Mouse (Mus musculus) spleen, postnatal 36 days (tissue): Measurements from ENCODE around the gene Etfdh.

Experiments
- DNase-seq, 2 experiments: peaks; one replicate each; pipeline ENCODE4 v3.0.0; 2022; ENCODE audit warnings: low spot score in 2 of 2, mixed read lengths in 1 of 2

Gene Etfdh

DNA sequence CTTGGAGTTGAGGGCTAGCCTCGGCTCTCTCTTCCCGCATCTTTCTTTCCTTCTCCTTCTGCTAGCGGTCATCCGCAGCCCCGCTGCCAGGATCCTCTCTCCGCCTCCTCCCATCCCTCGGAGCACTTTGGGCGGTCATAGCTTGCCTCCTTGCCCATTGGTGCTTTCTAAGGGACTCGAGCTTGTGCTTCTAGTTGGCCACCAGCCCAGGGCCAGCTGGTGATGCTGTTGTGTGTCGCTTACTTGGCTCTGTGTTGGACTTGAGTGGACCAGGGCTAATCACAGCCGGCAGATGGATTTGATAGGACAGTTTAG is at the start of gene Etfdh:
Gene Etfdh, minus strand, starts transcription at position 85 of the 315 bp plus-strand sequence.
- DNase-seq, result peak; percentile 31 to 42

DNA sequence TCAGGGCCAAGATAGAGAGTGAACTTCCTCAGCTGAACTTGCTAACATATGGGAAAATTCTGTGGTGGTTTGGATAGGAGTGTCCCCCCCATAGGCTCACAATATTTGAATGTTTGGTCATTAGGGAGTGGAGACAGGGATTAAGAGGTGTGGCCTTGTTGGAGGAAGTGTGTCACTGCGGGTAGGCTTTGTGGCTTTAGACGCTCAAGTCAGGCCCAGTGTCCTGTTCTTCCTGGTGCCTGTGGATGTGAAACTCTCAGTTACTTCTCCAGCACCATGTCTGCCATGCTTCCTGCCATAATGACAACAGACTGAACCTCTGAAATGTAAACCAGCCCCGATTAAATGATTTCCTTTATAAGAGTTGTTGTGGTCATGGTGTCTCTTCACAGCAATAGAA is 47.1 kb upstream of the Etfdh start:
- DNase-seq, result no peak

DNA sequence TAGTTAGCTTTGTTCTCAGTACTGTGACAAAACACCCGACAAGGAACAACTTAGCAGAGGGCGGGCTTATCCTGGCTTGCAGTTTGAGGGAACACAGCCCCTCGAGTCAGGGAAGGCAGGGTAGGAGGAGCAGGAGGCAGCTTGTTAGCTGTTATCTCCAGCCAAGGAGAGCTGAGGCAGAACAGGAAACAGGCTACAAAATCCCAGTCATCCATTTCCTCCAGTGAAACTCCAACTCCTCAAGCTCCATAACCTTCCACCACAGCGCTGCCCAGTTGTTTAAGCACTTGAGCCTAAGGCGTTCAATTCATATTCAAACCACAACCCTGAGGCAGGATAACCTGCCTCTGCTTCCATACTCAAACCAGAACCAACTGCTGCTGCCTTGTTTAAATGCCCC is 45.3 kb upstream of the Etfdh start:
- DNase-seq, result no peak

DNA sequence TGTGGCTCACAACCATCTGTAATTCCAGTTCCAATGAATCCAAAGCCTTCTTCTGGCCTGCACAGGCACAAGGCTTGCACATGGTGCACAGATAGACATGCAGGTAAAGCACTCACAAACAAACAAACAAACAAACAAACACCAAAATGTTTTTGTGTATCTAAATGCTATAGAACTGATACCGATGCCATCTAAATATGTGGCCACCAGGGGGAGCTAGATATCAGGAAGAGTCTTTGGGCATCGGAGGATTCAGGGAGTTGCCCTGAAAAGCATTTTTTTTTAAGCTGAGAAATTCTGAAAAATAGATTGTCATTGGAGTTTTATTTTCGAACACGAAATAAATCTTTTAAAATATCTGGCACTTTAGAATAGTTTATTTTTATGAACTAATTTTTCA is 43.8 kb upstream of the Etfdh start:
- peak; percentile 13 to 40 for DNase-seq

DNA sequence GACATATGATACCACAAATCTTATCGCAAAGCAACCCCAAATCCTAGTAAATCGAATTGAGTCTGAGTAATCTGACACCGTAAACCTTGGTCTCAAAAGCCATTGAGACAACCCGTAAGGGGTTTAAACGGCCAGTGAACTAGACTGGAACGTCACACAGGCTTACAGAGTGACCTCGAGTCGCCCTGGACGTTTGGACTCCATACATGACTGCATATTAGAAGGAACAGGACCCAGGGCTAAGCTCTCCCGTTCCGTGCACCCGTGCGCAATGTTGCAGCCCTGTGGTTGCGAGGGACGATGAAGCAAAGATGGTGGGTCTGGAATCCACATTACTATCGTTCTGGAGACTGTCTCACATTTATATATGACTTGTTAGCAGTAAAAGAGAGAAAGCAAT is 42.9 kb upstream of the Etfdh start:
- DNase-seq, result no peak

DNA sequence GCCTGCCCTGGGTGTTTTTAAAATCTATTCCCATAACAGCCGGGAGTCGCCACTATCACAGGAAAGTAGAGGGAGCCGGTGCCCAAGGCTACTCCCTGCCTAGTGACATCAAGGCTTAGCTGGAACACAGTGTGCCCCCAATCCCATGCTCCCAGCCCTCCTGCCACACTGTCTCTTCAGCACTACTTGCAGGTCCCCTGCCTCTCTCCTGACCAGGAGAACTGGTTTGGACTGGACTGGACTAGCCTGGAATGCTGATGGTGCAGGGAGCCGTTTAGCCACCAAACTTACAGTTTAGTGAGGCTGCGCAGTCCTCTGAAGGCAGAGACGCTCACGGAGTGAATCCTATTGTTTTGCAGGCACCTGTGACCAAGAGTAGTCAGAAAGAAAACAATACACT is 41.3 kb upstream of the Etfdh start:
- DNase-seq, result no peak

DNA sequence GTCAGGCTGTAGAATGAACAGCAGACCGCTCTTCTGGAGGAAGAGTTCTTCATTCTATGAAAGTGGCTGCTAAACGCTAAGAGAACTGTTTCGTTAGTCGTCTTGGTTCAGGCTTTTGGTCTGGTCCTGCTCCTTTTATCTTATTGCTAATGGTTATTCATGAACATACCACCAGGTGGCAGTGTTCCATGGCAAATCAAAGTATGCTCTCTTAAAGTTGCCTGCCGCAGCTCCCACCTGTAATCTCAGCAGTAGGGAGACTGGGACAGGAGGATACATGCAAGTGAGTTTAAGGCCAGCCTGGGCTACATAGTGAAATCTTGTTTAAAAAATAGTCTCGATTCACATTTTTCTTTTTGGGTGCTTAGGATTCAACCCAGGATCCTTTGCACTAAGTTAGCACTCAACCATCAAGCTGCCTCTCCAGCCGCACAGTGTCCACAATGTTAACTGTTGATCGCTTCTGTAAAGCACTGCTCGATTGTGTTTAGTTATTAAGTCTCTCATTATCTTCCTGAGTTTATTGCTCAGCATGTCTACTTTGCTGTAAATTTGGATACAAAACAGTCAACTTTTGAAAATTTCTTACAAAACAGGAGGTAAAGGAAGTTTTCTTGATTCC is 35.6 kb upstream of the Etfdh start:
- peak; percentile 12 to 43 for DNase-seq

DNA sequence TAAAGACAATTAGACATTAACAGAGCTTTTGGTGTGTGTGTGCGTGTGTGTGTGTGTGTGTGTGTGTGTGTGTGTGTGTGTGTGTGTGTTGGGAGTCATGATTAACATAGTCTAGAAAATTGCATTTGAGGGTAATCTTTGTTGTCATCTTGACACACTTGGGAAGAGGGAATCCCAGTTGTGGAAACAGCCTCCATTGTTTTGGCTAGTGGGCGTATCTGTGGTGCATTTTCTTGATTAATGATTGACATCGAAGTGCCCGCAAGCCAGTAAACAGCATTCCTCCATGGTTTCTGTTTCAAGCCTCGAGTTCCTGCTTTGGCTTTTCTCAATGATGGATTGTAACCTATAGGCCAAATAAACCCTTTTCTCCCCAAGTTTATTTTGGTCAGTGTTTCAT is 27.4 kb upstream of the Etfdh start:
- no peak for DNase-seq

DNA sequence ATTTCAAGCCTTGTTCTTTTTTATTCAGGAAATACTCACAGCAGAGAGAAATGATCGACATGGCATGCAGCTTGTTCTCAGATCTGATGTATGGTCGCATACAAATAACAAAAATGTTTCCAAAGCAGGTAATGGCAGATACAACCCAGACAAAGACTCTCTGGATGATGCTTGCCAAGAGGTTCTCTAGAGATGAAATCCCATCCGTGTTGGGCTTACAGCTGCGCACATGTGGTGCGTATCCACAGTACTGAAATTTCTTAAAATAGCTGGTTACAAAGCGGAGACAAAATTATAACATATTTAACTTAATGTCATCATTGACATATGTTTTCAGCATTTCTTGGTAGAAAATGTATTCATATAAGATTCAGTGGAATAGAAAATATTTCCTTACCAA is 22.8 kb upstream of the Etfdh start:
- no peak for DNase-seq

DNA sequence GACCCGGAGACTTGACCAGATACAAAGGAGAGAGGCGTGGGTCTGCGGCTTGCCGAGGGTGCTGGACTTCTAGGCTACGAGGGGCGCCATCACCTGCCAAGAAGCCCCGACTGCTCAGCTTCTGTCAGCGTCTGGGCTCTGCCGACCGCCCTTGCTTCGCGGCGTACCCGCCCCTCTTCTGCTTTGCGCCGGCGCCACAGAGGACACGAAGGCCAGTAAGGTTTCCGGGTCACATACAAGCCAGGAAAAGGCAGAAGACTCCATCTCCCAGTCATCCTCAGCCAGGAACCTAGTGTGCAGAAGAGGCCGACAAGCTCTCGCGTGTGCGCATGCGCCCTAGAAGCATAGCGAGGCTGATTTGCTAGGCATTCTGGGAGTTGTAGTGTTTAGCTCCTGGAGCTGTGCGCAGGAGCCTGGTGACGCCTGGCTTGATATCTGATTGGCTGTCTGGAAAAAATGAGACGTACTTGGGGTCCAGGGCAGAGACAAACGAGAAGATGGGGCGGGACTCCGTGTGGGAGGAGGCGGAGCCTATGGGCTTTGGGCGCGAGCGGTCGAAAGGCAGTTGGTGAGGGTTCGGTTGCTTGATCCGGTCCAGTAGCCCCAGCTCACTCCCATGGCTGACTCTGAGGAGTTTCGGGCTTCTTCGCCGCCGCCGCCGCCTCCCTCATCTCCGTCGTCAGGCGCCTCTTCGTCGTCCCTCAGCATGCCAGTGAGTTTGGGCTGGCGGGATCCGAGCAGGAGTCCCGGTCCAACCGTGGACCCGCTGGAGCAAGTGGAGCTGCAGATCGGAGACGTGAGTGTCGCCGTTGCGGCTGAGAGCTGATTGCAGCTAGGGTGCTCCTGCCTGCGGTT is 512 bp downstream of the Etfdh start, which contains the start of gene 4930579G24Rik:
Gene 4930579G24Rik, plus strand, starts transcription at position 519 of the 855 bp plus-strand sequence.
- peak; percentile 98 for DNase-seq

DNA sequence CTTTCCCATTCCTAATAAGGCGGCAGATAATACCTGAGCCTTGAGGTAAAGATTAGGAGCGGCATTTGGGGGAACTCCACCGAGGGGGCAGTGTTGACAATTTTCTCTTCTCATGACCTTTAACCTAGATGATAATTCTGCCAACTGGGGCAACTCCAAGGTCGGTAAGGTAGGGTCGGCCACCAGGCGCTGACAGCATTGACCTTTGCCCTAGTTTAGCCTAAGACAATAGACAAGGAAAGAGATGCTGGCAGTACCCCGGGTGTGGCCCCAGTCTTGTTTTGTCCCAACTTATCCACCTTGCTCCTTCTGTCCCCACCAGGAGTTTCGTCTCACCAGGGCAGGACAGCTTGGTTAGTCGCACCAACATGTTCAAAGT is 1.1 kb downstream of the Etfdh start:
- DNase-seq, result no peak

DNA sequence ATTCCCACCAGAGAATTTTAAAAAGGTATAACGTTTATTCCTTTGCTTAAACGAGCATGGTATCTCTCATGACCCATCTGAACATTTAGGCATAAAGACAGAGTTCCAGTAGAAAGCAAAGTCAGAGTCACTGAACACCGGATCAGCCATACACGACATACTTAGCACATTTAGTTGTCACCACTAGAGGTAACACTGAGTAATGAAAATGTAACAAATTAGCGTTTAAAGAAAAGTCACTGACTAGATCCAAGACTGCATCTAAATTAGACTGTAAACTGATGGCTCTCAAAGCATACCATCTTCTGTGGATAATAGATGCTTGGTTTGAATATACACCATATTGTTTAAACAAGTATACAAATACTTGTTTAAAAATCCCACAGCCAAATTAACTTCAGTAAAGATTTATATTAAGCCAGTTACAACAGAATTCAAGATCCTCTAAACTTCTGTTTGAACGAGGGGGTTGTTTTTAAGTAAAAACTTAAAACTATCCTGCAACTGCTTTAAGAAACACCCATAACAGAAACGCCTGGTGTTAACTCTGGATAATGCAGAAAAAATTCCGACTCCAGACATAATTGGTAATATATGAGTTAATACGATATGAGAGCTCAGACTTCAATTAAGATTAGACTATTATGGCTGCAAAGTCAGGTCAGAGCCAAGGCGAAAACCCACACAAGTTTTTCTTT is 1.7 kb downstream of the Etfdh start:
- no peak for DNase-seq

DNA sequence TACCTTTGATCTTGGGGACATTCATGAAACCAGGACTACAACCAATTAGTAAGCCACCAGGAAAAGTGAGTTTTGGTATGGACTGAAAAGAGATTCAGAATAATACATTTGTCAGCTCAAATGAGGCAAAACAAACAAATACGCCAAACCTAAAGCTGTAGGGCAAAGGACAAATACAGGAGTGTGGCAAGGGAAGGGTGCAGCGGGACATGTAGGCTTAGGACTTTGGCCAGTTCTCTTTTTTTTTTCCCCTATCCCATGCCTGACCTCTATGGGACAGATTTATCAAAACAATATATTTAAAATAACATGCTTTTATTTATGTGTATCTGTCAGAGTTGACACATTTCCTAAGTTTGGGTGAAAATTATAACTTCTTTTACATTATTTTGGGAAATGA is 19.4 kb downstream of the Etfdh start:
- no peak for DNase-seq

DNA sequence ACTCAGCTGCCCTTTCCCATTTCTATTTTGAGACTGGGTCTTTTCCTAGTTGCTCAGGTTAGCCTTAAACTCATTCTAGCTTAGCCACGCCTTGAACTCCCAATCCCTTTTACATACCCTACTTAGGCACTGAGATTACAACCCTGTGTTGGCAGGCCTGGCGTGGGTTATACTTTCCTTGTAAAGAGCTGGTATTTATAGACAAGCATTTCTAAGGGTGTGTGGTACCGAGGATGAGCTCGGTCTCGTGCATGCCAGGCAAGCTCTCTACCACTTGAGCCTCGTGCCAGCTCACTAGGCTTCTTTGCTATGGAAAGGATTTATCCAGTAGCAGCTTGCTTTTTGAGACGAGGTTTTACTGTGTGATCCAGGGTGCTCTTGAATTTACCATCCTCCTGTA is 33.8 kb downstream of the Etfdh start:
- DNase-seq, result no peak

DNA sequence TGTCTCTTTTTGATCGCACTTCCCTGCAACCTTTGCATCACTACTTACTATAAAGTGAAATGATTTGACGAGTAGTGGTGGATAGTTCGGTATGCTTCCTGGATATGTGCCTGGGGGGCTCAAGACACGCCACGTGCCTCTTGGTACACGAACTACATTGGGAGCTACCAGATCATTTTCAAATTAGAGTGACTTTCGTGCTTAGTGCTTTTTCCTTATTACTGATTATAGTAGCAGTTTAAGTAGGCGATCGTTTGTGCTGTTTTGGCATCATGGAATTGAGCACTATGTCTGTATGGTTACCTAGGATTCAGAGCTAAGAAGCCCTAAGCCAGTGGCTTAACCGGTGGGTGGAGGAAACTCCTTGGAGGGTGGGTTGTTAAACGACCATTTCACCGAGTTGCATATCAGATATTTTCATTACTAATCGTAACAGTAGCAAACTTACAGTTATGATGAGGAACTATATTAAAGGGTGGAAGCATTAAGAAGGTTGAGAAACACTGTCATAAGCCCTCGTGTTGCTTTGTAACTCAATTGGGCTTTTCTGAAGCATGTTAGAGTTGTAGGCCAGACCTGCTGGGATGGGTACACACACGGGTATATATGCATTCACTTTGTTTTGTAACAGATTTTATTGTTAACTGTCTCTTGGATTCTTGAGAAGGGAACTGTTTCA is 37.4 kb downstream of the Etfdh start:
- DNase-seq, result no peak

DNA sequence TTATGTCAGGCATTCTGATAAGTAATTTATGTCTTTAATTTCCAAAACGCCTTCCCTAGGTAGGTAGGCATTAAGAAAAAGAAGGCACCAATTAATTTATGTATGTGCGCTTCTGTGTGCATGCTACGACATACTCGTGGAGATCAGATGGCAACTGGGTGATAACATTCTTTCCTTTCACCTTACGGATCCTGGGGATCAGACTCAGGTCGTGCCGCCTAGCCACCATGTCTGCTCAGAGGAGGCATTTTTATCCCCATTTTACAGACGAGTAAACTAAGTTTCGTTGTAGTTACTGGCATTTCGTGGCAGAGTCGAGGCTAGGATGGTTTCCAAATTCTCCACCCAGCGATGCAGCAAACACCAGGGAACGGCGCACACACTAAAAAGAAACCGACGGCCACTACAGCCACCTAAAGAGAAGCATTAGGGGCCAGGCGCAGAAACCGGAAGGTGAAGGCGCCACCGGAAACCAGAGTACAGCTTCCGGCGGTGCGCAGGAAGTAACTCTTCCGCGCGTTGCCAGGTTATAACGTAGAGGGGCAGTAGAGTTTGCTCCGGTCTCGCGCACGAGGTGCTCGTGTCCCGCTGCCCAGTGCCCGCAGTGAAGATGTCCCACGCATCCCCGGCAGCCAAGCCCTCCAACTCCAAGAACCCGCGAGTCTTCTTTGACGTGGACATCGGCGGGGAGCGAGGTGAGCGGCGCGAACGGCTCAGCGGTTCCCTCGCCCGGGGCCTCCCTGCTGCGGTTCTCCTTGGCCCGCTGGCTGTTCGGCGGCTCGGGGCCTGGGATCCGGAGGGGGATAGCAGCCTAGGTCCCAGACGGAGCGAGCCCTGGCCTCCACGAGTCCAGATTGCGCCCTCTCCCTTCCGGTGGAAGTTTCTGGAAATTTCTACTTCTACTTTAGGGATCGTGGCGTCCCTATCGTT is 38.2 kb downstream of the Etfdh start, which contains the start of gene Ppid:
Gene Ppid, plus strand, starts transcription at position 480 of the 930 bp plus-strand sequence.
- DNase-seq, result peak; percentile 76 to 77

DNA sequence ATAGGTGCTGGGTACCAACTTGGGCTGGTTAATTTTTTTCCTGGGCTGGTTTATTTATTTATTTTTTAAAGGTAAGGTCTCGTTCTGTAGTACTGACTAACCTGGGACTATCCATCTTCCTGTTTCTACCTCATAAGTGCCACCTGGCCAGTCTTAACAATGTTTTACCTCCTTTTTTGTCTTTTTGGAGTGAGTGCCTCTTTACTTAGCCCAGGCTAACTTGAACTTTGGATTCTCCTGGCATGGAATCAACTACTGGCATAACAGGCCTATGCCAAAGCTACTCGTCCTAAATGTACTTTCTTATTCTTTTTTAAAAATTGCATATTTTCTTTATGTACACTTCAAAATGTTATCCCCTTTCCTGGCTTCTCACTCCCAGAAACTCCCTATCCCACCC is 39.6 kb downstream of the Etfdh start:
- no peak for DNase-seq

DNA sequence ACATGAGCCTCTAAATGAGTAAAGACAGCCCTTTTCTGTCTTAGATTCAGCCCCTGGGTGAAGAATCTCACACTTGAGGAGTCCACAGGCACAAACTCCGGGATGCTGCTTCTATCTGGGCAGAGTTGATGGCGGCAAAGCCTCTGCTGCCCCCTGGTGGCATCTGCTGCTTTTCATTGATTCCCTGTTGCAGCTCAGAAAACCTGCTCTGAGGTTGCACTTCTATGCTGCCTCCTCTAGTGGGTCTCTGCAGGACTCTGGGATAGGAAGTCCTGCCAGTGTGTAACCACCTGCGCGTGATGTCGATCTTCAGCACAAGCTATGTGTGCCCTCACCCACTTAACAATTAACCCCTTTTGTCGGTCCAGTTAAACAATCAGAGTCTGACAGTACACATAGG is 42.5 kb downstream of the Etfdh start:
- peak; percentile 76 to 79 for DNase-seq

DNA sequence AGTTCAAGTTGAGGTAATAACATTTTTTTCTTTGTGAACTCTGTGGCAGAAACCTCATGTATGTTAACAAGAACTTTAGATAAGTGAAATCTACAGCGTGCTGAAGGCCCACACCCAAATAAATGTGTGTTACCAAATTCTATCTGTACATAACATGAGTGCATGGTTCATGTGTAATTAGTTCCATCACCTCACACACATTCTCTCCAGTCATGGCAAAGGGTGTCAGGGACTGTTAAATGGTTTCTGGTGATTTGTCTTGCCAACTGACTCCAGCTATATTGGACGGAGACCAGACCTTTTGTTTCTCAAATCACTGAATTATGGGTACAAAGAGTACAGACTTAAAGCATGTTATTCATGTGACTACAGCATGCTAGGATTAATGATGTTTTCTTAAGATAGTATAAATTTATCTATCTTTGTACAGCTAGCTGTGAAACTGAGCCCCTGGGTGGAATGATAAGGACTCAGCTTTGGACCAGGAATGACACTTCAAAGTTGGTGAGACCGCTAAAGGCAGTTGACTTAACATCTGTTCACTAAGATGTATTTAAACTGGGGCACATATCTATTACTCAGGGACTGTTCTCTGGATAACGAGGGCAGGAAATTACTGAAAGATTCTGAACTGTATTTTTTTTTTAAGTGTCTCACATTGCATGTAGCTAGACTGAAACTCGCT is 49.3 kb downstream of the Etfdh start:
- DNase-seq, result peak in 1 of 2 experiments; percentile 37

DNA sequence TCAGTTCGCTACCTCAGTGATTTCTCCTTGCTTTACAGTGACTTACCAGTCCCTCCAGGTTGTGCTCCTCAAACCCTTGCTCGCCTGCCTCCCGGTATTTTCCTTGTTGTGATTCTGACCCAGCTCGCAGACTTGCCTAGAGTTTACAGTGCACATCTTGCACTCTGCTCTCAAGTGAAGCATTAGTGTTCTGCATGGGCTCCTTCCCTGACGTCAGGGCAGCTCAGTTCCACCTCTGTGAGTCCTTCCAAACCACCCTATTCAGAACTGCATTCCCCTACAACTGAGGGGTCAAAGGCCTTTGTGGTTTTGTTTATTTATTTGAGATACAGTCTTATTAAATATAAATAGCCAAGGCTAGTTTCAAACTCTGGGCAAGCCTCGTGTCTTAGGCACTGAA is 51.1 kb downstream of the Etfdh start:
- no peak for DNase-seq

DNA sequence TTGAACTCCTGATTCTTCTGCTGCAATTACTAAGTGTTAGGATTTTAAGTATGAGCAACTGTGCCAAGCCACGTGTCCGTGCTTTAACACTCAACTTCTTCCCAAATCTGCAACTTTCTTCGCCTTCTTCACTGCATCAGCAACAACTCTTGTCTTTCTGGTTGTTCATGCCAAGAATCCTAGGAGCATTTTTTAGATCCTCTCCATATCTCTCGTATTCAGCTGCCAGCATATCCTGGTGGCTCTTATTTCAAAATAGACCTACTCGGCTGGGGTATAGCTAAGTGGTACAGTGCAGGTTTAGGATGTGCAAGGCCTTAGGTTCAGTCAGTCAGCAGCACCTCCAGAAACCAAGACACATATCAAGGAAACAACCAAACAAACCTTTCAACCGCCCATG is 51.7 kb downstream of the Etfdh start:
- no peak for DNase-seq
